Mouse (Mus musculus) thymus, adult 18-20 months (tissue): ENCODE data around the gene Bnipl.
A peak's percentile ranks its signal among the peaks of the same experiment; 100 is the strongest.

Source experiments
- DNase-seq, 2 experiments: peaks; one replicate each; pipeline ENCODE4 v3.0.0; 2022; ENCODE audit warnings: mixed read lengths in 2 of 2

Bnipl gene

GRCm38 (mm10) chr3:95250783-95251424 is at the start of gene Bnipl:
Bnipl (minus strand) TSS chr3:95251193.
- DNase-seq: no peak

GRCm38 (mm10) chr3:95298018-95298417 is 47.0 kb upstream of the Bnipl start:
- no peak for DNase-seq

GRCm38 (mm10) chr3:95296103-95296469 is 45.1 kb upstream of the Bnipl start:
- DNase-seq: no peak

GRCm38 (mm10) chr3:95295321-95296102 is 44.5 kb upstream of the Bnipl start:
- DNase-seq: no peak

GRCm38 (mm10) chr3:95294718-95295117 is 43.7 kb upstream of the Bnipl start:
- DNase-seq: no peak

GRCm38 (mm10) chr3:95294316-95294715 is 43.3 kb upstream of the Bnipl start:
- DNase-seq: no peak

GRCm38 (mm10) chr3:95293537-95293936 is 42.5 kb upstream of the Bnipl start:
- no peak for DNase-seq

GRCm38 (mm10) chr3:95292899-95293298 is 41.9 kb upstream of the Bnipl start:
- DNase-seq: no peak

- DNase-seq: no peak
Measured at GRCm38 (mm10) chr3:95291041-95291440, 40.0 kb upstream of the Bnipl start.

GRCm38 (mm10) chr3:95290156-95290555 is 39.2 kb upstream of the Bnipl start:
- no peak for DNase-seq

GRCm38 (mm10) chr3:95289419-95289818 is 38.4 kb upstream of the Bnipl start:
- DNase-seq: no peak

GRCm38 (mm10) chr3:95287541-95287940 is 36.5 kb upstream of the Bnipl start:
- DNase-seq: no peak

GRCm38 (mm10) chr3:95286510-95286909 is 35.5 kb upstream of the Bnipl start:
- DNase-seq: no peak

GRCm38 (mm10) chr3:95286011-95286410 is 35.0 kb upstream of the Bnipl start:
- no peak for DNase-seq

GRCm38 (mm10) chr3:95285390-95285789 is 34.4 kb upstream of the Bnipl start:
- no peak for DNase-seq

- no peak for DNase-seq
Measured at GRCm38 (mm10) chr3:95284501-95285281, 33.7 kb upstream of the Bnipl start.

GRCm38 (mm10) chr3:95284062-95284461 is 33.1 kb upstream of the Bnipl start:
- no peak for DNase-seq

GRCm38 (mm10) chr3:95283589-95283941 is 32.6 kb upstream of the Bnipl start:
- DNase-seq: no peak

GRCm38 (mm10) chr3:95282865-95283588 is 32.0 kb upstream of the Bnipl start:
- DNase-seq: peak; percentile 47 to 60

GRCm38 (mm10) chr3:95282381-95282864 is 31.4 kb upstream of the Bnipl start:
- peak; percentile 43 to 53 for DNase-seq

GRCm38 (mm10) chr3:95281216-95282126 is 30.5 kb upstream of the Bnipl start, which contains the start of the genes Mindy1 and Prune1:
Mindy1 (plus strand) TSS chr3:95281345.
Prune1 (minus strand) TSS chr3:95282076.
- DNase-seq: peak; percentile 98

GRCm38 (mm10) chr3:95280747-95281146 is 29.8 kb upstream of the Bnipl start:
- no peak for DNase-seq
